Mouse (Mus musculus): Measurements from ENCODE around the gene Idh3b.

DNA sequence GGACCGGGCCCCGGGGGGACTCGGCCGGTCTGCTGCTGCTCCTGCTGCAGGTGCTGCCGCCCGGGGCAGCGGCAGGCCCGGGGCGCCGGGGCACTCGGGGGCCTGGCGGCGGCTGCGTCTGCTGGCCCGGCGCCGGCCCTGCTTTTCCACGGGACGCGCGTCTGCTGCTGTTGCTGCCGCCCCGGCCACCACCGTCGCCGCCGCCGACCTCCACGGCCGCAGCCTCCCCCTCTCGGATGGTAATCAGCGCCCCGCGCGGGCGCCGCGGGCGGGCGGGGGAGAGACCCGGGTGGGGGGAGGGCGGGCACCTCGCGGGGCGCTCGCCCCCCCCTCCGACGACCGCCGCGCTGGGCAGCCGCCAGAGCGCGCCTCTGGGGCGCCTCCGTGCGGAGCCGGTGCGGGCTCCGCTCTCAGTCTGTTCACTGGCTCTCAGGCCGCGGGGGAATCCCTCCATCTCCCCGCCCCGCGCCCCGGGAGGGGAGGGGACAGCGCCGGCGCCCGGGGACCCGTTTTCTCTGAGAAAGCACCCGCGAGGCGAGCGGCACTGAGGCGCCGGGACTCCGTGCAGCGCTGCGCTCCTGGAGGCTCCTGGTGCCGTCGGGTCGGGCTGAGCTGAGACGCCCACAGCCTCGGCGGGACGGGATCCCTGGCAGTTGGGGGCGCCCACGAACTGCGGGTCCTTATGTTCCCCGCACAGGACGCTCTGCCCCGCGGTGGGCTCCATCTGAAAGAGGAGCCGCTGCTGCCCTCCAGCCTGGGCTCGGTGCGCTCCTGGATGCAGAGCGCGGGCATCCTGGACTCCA, 11.2 kb upstream of the Idh3b start:
- TF ChIP-seq CTCF (IDR thresholded peaks at IDR 0.05; ENCODE audit: control insufficient read depth, insufficient read depth, low read length) (no peak), POLR2A (IDR thresholded peaks at IDR 0.05; ENCODE audit: borderline replicate concordance, control insufficient read depth, low read depth, low read length) (no peak)

Measured in bone marrow, adult 2 months (tissue).